Mouse (Mus musculus): ENCODE data around the gene Kctd21.

Kctd21 gene

DNA sequence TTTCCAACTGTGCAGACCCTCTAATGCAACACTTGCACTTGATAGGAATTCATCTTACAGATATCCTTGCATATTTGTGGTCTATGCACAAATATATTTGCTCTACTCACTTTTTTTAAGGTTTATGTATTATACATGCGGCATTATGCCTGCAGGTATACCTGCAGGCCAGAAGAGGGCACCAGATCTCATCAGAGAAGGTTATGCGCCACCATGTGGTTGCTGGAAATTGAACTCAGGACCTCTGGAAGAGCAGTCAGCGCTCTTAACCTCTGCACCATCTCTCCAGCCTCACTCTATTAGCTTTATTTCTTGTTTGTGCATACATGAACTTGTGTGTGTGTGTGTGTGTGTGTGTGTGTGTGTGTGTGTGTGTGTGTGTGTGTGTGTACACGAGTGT lies 29.3 kb downstream of the Kctd21 start:
- no peaks in the 10 kb centered on the region for H3K9me3 ChIP-seq (ENCODE audit: low read length)
- no peaks in the 10 kb centered on the region for H3K36me3 ChIP-seq (ENCODE audit: insufficient read depth, low read length)
- peaks cover 29% of the 10 kb centered on the region for H3K27me3 ChIP-seq (ENCODE audit: insufficient read depth, low read length)
- H3K4me3 ChIP-seq (replicated peaks; ENCODE audit: low read length): no peak overlapping the region
- TF ChIP-seq CTCF (conservative IDR thresholded peaks at IDR 0.05; ENCODE audit: low read length) (peak; percentile 92), NANOG (IDR thresholded peaks at IDR 0.05; ENCODE audit: borderline replicate concordance, low read length) (no peak)
- peaks cover 7% of the 10 kb centered on the region; the same call in 1 of the 2 replicates for H3K4me1 ChIP-seq (replicated peaks; ENCODE audit: low read depth, low read length)

DNA sequence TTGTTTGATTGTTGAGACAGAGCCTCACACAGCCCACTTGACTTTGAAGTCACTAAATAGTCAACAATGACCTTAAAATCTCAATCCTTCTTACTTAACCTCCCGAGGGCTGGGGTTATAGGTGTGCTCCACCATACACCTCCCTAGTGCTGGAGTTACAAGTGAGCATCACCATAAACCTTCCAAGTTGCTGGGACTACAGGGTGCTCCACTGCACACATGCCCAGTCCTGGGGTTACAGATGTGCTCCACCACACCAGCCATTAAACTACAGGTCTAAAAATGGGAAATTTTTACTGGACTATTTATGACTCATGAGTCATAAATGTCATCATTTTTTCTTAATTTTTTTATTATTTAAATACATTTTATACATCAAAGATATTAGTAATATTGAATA lies 33.8 kb downstream of the Kctd21 start:
- no peak overlapping the region for H3K4me3 ChIP-seq (replicated peaks; ENCODE audit: low read length)
- no peaks in the 10 kb centered on the region for H3K9me3 ChIP-seq (ENCODE audit: low read length)
- no peak for TF ChIP-seq NANOG (IDR thresholded peaks at IDR 0.05; ENCODE audit: borderline replicate concordance, low read length)
- no peak for TF ChIP-seq CTCF (conservative IDR thresholded peaks at IDR 0.05; ENCODE audit: low read length)
- no peak for TF ChIP-seq POU5F1 (IDR thresholded peaks at IDR 0.05; ENCODE audit: borderline replicate concordance, low read length)
- peaks cover 15% of the 10 kb centered on the region for H3K27me3 ChIP-seq (ENCODE audit: insufficient read depth, low read length)
- no peaks in the 10 kb centered on the region for H3K36me3 ChIP-seq (ENCODE audit: insufficient read depth, low read length)
- H3K4me1 ChIP-seq (replicated peaks; ENCODE audit: low read depth, low read length): peaks cover 15% of the 10 kb centered on the region

DNA sequence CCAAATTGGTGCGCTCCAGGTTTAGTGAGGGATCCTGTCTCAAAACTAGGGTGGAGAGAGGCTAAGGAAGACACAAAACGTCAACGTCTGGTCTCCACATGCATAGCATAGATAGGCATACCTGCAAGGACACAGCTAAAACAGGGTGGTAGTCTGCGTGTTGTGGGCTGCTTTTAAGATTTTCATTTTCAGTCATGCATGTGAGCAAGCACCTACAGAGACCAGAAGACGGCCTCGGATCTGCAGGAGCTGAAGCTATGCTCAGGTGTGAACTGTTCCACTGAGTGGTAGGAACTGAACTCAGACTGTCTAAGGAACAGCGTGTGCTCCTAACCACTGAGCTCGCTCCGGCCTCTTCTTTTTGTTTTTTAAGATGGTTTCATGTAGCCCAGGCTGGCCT lies 43.0 kb downstream of the Kctd21 start:
- H3K9me3 ChIP-seq (ENCODE audit: low read length): no peaks in the 10 kb centered on the region
- no peak overlapping the region for H3K4me3 ChIP-seq (replicated peaks; ENCODE audit: low read length)
- peaks cover 17% of the 10 kb centered on the region for H3K4me1 ChIP-seq (replicated peaks; ENCODE audit: low read depth, low read length)
- H3K27me3 ChIP-seq (ENCODE audit: insufficient read depth, low read length): no peaks in the 10 kb centered on the region
- H3K36me3 ChIP-seq (ENCODE audit: insufficient read depth, low read length): peaks cover 34% of the 10 kb centered on the region
- TF ChIP-seq POU5F1 (IDR thresholded peaks at IDR 0.05; ENCODE audit: borderline replicate concordance, low read length) (no peak), CTCF (conservative IDR thresholded peaks at IDR 0.05; ENCODE audit: low read length) (no peak), NANOG (IDR thresholded peaks at IDR 0.05; ENCODE audit: borderline replicate concordance, low read length) (no peak)

DNA sequence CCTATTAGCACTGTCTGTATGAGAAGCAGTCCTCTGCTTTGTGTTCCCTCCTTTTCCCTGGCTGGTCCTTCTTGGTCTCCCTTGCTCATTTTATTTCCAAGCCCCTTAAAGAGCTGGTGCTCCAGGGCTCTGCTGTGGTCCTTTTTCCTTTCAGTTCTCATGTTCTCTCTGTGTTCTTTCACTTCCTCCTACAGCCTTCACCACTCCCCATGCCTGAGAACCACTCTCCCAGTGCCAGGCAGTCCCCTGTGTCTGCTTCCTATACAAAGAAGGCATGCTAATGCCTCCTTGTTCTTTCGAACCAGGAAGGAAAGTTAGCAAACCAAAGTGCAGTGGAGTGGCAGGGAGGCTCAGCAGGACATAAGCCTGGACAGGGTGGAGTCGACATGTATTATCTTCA lies 43.8 kb downstream of the Kctd21 start:
- TF ChIP-seq NANOG (IDR thresholded peaks at IDR 0.05; ENCODE audit: borderline replicate concordance, low read length): no peak
- no peak for TF ChIP-seq POU5F1 (IDR thresholded peaks at IDR 0.05; ENCODE audit: borderline replicate concordance, low read length)
- TF ChIP-seq CTCF (conservative IDR thresholded peaks at IDR 0.05; ENCODE audit: low read length): no peak
- H3K4me3 ChIP-seq (replicated peaks; ENCODE audit: low read length): no peak overlapping the region
- H3K36me3 ChIP-seq (ENCODE audit: insufficient read depth, low read length): peaks cover 34% of the 10 kb centered on the region
- H3K9me3 ChIP-seq (ENCODE audit: low read length): no peaks in the 10 kb centered on the region
- H3K27me3 ChIP-seq (ENCODE audit: insufficient read depth, low read length): no peaks in the 10 kb centered on the region
- peaks cover 15% of the 10 kb centered on the region for H3K4me1 ChIP-seq (replicated peaks; ENCODE audit: low read depth, low read length)

DNA sequence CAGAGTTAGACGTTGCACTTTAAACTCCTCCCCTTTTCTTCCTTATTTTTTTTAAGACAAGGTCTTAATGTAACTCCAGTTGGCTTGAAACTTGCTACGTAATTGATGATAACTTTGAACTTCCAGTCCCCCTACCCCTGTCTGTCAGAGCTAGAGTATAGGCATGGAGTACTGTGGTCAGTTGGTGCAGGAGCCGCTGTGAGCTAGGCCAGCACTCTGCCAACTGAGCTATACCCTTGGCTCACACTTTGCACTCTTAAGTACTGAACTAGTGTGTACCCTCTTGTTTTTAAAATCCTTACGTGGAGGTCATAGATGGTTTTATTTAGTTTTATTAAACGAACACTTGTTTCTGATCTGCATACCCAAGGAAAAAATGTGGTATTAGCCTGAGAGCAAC lies 47.2 kb downstream of the Kctd21 start:
- H3K9me3 ChIP-seq (ENCODE audit: low read length): no peaks in the 10 kb centered on the region
- no peak overlapping the region for H3K4me3 ChIP-seq (replicated peaks; ENCODE audit: low read length)
- peaks cover 10% of the 10 kb centered on the region for H3K4me1 ChIP-seq (replicated peaks; ENCODE audit: low read depth, low read length)
- peaks cover 58% of the 10 kb centered on the region for H3K36me3 ChIP-seq (ENCODE audit: insufficient read depth, low read length)
- TF ChIP-seq POU5F1 (IDR thresholded peaks at IDR 0.05; ENCODE audit: borderline replicate concordance, low read length) (no peak), CTCF (conservative IDR thresholded peaks at IDR 0.05; ENCODE audit: low read length) (no peak), NANOG (IDR thresholded peaks at IDR 0.05; ENCODE audit: borderline replicate concordance, low read length) (no peak)
- H3K27me3 ChIP-seq (ENCODE audit: insufficient read depth, low read length): no peaks in the 10 kb centered on the region

DNA sequence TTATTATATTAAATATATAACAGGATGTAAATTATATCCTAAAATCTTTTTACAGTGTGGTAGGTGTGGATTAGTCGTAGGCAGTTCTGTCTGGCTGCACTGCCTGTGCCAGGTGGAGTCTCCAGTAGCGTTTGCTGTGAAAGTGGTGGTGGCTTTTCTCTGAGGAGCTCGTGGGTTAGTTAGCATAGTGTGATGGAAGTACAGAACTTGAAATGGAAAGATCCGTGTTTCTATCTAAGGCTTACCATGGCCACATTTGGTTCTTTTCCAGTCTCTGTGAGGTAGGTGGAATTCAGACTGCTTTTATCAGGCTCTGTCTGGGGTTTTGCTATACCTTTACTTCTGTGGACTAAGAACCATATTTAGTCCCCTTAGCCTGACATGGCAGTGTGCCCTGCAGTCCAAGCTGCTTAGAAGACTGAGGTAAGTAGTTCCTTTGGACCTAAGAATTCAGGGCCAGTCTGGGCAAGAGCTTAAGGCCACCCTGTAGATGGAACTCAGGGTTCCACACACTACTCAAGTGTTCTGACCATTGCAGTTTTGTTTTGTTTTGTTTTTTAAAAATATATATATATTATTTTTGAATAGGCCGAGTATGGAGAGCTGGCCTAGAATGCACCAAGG lies 48.5 kb downstream of the Kctd21 start:
- peaks cover 63% of the 10 kb centered on the region for H3K36me3 ChIP-seq (ENCODE audit: insufficient read depth, low read length)
- no peaks in the 10 kb centered on the region for H3K27me3 ChIP-seq (ENCODE audit: insufficient read depth, low read length)
- H3K9me3 ChIP-seq (ENCODE audit: low read length): no peaks in the 10 kb centered on the region
- no peak overlapping the region for H3K4me3 ChIP-seq (replicated peaks; ENCODE audit: low read length)
- TF ChIP-seq CTCF (conservative IDR thresholded peaks at IDR 0.05; ENCODE audit: low read length) (no peak), NANOG (IDR thresholded peaks at IDR 0.05; ENCODE audit: borderline replicate concordance, low read length) (no peak), POU5F1 (IDR thresholded peaks at IDR 0.05; ENCODE audit: borderline replicate concordance, low read length) (no peak)
- H3K4me1 ChIP-seq (replicated peaks; ENCODE audit: low read depth, low read length): peaks cover 9% of the 10 kb centered on the region

DNA sequence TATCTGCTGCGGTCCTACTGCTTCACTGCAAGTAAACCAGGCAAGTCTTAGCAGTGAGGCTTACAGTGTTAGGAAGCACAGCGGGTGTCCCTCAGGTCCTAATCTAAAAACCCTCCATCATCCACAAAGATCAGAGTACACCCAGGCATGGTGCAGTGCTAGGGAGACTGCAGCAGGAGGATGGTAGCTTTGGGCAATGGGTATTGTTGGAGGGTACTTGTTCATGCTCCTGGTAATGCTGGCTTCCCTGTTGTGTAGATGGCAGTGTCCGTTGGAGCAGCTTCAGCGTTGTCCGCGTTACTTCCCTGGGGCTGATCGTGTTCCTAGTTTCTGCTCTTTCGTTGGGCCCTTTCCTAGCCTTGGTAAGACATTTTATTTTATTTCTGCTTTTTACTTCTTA lies 50.5 kb downstream of the Kctd21 start:
- Histone ChIP-seq H3K27me3 (ENCODE audit: insufficient read depth, low read length) (no peaks in the 10 kb centered on the region), H3K4me1 (replicated peaks; ENCODE audit: low read depth, low read length) (no peaks in the 10 kb centered on the region), H3K9me3 (ENCODE audit: low read length) (no peaks in the 10 kb centered on the region)

DNA sequence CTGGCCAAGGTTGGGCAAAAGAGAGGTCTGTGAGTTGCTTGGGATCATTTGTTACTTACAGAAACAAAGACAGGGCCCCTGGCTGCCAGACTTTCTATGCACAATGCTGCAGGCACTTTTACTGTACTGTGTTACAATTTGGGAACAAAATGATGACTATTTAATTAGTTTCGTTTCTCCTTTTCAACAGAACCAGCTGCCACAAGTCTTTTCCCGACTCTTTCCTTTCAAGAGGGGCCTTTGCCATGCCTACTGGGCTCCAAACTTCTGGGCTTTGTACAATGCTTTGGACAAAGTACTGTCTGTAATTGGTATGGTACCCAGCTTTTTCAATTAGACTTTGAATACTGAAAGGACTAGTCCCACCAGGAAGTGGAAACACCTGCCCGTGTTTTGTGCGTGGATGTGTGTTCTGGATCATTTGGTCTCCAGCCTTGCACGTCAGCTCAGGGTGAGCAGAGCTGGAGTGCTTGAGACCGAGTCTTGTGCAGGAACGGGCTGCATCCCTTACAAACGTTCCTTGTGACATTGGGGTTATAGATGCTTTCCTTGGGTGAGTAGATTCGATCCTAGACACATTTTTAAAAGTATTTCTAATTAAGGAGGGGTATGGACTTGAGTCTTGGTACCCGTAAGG lies 51.5 kb downstream of the Kctd21 start:
- Histone ChIP-seq H3K36me3 (ENCODE audit: insufficient read depth, low read length) (peaks cover 73% of the 10 kb centered on the region), H3K27me3 (ENCODE audit: insufficient read depth, low read length) (no peaks in the 10 kb centered on the region)
- TF ChIP-seq CTCF (conservative IDR thresholded peaks at IDR 0.05; ENCODE audit: low read length) (no peak), POU5F1 (IDR thresholded peaks at IDR 0.05; ENCODE audit: borderline replicate concordance, low read length) (no peak), NANOG (IDR thresholded peaks at IDR 0.05; ENCODE audit: borderline replicate concordance, low read length) (no peak)

More for the DNA sequence above, 50.5 kb downstream of the Kctd21 start:
- TF ChIP-seq CTCF (conservative IDR thresholded peaks at IDR 0.05; ENCODE audit: low read length): no peak
- Histone ChIP-seq H3K36me3 (ENCODE audit: insufficient read depth, low read length) (peaks cover 72% of the 10 kb centered on the region), H3K4me3 (replicated peaks; ENCODE audit: low read length) (no peak overlapping the region)

More for the DNA sequence above, 51.5 kb downstream of the Kctd21 start:
- H3K4me1 ChIP-seq (replicated peaks; ENCODE audit: low read depth, low read length): no peaks in the 10 kb centered on the region
- no peak overlapping the region for H3K4me3 ChIP-seq (replicated peaks; ENCODE audit: low read length)
- H3K9me3 ChIP-seq (ENCODE audit: low read length): no peaks in the 10 kb centered on the region
